Mouse (Mus musculus): ENCODE data around the gene Lmo2.

Gene Lmo2

DNA sequence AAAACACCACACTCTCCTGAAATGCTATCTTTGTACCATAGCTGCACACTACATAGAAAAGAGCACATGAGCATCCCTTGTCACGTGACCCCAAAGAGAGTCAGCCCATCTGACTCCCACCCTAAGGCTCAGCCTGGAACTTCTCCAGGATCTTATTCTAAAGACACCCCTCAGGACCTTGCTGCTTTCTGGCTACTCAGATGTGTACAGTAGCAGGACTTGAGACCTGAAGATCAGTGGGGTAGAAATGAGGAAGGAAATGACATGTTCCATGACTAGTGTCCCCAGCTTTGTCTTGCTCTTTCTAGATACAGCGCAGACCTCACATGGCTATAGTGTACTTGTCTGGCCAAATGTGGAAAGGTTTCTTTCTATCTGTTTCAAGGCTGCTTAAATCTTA lies 12.9 kb upstream of the Lmo2 start:
- DNase-seq = no peak

DNA sequence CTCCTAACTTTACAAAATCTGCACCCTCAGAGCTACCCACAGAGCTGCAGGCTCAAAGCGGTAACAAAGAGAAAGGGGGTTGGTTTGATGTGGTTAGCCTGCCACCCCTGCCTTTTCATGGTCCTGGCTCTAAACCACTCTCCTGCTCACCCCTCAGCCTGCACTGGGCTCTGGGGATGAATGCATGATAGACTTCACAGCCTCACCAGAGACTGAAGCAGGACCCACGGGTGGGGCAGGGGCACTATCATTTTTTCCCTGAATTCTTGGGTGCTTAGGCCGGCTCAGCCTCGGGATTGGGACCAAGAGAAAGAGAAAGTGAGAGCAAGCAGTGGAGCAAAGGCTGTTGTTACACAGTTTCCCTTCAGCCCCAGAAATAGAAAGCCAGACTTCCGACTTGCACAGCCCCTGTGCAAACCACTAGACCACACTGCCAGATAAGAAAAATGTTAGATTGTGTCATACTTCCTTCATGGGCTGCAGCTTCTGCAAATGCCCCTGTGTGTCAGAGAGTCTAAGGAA lies 12.2 kb upstream of the Lmo2 start:
- no peak for DNase-seq

- DNase-seq = no peak
Observed at GRCm38 (mm10) chr2:103946892-103947291, 10.9 kb upstream of the Lmo2 start.

- no peak for DNase-seq
Observed at GRCm38 (mm10) chr2:103947982-103948655, 9.7 kb upstream of the Lmo2 start.

DNA sequence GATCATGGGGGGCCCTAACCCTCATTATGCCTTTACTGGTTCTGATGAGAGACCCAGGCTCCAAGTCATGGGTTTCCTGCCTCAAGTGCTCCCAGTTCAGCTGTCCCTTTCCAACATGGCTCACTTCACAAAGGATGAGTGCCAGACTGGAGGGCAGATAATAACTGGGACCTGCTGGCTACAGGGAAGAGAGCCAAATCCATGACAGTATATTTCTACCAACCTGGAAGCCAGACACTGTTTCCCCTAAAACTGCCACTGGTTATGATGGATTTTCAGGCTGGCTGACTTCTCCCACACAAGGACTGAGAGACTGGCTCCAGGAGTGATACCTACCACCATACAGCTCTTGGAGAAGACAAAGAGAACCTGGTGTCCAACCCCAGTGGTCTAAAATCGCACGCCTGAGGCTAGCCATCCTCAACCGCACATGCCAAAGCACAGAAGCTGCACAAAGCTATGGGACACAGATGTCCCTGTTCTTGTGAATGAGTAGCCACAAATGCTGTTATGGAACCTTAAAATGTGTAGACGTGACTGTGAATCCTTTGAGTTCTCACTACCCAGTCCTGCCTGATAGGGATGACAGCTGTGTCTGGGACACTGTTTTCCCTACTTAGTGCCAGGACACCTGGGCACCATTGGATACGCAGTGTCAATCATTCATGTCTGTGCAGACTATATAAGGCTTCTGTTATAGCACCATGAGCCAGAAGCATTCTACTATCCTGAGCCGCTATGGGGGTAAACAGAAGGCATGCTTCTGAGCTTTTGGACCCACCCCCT lies 4.5 kb upstream of the Lmo2 start:
- DNase-seq = no peak

DNA sequence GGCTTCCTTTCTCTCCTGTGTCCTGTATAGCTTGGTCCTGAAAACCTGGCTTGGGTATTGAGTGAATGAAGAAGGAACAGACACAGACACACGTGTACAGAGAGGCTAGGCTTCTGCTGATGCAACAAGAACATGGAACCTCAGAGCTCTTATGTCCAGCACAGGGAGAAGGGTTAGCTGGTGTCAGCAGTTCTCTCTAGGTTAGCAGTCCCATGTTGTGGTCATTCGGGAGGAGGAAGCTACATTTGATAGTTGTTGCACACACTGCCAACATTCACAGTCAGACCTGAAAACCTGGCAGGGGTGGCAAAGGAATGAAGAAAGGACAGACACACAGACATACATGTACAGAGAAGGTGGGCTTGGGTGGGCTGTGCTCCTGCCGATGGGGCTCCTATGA lies 2.1 kb upstream of the Lmo2 start:
- DNase-seq = no peak

GRCm38 (mm10) chr2:103956867-103957266 lies 919 bp upstream of the Lmo2 start:
- no peak for DNase-seq

GRCm38 (mm10) chr2:103958634-103959033 lies 848 bp downstream of the Lmo2 start:
- no peak for DNase-seq

- DNase-seq = no peak
Observed at GRCm38 (mm10) chr2:103959066-103959465, 1.3 kb downstream of the Lmo2 start.

- DNase-seq = no peak
Observed at GRCm38 (mm10) chr2:103959574-103959973, 1.8 kb downstream of the Lmo2 start.

DNA sequence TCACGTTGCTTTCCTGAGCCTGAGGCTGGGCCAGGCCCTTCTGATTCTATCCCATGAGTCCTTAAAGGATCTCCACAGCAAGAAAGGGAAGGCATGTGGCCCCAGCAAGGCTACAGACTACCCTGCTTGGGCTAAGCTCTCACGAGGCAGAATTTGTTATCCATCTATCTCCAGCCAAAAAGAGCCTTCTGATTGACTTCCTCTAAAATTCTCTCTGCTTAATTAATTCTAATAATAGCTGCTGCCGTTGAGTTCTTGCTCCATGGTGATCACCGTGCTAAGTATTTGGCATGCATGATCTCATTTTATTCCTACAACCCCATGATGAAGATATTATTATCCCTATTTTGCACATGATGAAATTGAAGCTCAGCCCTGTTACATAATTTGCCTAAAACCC lies 4.6 kb downstream of the Lmo2 start:
- no peak for DNase-seq

GRCm38 (mm10) chr2:103965391-103965790 lies 7.6 kb downstream of the Lmo2 start:
- DNase-seq = no peak

DNA sequence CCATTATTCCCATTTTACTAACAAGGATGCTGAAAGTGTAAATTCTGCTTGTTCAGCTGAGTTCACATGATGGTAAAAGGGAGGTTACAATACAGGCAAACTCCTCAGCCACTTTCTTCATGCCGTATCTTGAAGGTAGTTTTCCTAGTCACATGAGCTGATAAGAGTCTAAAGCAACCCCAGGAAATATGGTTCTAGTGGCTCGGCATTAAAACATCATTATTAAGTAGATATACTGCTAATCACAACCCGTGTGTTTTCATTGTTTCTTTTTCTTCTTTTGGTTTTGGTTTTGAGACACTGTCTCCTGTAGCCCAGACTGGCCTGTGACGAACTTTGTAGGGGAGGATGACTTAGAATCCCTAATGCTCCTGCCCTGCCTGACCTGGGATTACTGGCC lies 10.4 kb downstream of the Lmo2 start:
- DNase-seq = no peak

DNA sequence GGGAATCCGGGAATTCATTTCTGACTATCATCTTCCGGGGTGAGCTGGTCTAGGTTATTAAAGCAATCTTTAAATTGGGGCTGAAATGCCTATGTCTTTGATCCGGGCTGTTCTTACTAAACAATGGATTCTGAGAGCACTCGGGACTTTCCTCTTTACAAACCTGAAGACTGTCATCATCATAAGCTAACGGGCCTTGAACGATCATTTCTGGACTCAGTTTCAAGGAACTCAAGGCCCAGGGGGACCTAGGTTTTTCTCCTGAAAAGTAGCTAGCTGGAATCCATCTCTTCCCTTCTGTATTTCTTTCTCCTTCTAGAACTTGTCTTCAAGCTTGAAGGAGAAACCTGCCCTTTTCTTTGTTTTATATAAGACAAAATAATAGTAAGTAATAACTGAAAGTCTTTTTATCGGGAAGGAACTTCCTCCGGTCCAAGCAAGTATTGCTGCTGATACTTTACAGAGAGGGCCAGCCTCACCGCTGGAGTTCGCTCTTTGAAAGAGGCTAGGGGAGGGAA lies 11.2 kb downstream of the Lmo2 start:
- no peak for DNase-seq

DNA sequence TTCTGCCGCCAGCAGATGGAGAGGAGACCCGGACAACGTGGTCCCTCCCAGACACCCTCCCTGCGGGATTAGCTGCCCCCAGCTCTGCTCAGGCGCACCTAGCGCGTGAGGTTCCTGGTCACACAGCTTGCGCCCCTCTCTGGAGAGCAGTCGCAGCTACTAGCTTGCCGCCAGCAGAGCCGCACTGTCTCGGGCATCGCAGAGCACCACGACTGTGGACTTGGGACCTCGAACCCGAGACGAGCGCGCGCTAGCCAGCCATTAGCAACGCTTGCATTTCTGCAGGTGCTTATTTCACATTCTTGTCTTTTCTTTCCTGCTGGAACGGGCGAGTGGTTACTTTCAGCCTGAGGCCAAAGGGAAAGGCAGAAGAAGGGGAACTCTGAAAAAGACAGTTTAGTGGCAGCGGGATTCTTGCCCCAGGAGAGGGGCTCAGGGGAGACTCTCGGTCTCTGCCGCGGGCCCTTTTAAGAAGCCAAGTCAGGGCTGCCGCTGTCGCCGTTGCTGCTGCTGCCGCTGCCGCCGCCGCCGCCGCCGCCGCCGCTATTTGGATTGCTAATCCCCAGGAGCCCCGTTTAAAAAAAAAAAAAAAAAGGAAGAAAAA lies 11.8 kb downstream of the Lmo2 start:
- DNase-seq = peak; percentile 38

DNA sequence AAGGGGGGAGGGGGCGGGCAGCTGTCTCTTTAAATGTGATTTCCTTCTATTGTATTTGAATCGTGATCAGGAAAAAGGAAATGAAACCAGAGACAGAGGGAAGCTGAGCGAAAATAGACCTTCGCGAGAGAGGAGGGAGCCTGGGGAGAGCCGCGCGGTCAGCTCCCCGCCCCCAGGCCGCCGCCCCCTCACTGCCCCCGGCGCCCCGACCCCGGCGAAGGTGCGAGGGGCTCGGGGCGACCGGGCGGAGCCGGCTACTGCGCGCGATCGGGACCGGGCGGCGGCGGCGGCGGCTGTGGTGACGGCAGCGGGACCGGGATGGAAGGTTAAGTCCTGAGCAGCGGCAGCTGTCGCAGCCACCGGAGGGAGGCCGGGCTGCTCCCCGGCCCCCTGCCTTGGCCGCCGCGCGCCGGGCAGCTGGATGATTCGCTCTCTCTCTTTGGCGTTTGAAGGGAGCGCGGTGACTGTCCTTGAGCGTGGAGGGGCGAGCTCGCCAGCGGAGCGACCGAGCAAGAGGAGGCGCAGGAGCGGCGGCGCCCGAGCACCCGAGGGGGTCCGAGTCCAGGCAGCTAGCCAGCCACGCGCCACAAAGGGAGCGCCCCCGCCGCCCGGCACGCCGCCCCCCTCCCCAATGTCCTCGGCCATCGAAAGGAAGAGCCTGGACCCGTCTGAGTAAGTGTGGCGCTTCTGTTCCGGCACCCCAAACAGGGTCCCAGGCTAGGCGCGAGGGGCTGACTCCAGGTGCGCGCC lies 12.4 kb downstream of the Lmo2 start:
- peak; percentile 17 for DNase-seq

DNA sequence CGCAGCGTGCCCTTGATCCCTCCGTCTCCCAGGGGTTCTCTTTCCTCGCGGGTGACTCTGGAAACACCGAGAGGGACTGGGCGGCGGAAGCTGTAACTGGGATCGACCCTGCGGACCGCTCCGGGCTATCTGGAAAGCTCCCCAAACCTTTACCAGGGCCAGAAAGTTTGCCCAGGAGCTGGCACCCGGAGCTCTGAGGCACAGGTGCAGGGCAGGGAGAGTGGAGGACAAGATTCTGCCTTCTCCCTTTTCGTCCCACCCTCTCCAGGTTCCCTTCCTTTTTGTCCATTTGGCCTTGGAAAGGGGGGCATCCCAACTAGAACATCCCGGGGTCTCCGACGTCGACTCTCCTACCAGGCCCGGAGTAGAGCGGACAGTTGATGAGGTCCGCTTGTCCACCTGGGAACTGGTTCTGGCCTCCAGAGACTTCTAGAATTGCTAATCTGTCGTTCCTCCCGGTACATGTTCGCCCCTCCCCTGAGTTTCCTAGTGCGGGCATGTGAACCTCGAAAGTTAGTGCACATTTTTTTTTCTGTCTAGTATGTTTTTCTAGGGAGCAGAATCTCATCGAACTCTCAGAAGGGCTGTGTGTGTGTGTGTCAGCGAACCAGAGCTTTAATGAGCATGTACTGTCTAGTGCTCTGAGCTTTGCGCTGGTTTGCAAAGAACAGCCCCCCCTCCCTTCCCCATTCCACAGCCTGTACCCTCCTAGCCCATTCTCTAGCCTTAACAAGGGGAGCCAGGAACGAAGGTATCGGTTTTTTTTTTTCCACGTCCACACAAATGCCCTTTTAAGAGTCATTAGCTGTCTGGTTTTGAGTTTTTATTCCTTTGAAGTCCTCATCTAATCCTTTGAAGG lies 13.2 kb downstream of the Lmo2 start:
- DNase-seq = no peak

- DNase-seq = no peak
Observed at GRCm38 (mm10) chr2:103971838-103972237, 14.1 kb downstream of the Lmo2 start.

DNA sequence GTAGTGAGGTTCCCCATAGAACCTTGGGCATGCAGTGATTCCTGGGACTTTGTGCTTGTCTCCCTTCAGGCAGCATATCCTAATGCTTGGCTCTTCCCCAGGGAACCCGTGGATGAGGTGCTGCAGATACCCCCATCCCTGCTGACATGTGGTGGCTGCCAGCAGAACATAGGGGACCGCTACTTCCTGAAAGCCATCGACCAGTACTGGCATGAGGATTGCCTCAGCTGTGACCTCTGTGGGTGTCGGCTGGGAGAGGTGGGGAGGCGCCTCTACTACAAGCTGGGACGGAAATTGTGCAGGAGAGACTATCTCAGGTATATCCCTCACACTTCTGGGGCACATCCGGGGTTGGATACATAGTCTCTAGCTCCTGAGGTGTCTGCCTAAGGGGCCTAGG lies 18.1 kb downstream of the Lmo2 start:
- no peak for DNase-seq

- no peak for DNase-seq
Observed at GRCm38 (mm10) chr2:103977216-103977615, 19.4 kb downstream of the Lmo2 start.

- DNase-seq = no peak
Observed at GRCm38 (mm10) chr2:103977716-103978115, 19.9 kb downstream of the Lmo2 start.

DNA sequence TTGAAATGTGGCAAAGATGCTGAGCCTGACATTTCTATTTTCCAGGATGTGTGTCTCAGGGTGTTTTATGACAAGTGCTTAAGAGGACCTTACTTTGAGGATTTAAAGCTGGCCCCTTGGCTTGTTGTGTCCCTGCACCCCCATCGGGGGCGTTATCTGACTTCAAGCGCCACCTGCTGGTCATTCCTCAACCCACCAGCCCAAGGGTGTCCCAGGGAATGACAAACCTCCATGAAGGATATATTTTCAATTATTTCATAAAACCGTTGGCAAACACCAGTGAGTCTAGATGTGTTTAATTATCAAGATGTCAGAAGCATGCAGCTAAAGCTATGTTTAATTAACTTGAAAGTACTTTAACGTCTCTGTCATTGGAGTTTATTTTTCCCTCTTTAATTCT lies 24.5 kb downstream of the Lmo2 start:
- peak; percentile 38 for DNase-seq
